Mouse (Mus musculus): ENCODE measurements around the gene Bola2. TPM values are rescaled to one million over a fixed set of nuclear protein-coding genes. Genes with fewer than 3 reads are reported as not detected.

Gene Bola2
- polyA plus RNA-seq, 1 experiment, result 61.6 TPM

GRCm38 (mm10) chr7:126659771-126660170 is 35.4 kb upstream of the Bola2 start:
- Histone ChIP-seq H3K27ac (ENCODE audit: insufficient read depth, low read length) (no peak overlapping the region), H3K27me3 (ENCODE audit: control insufficient read depth, insufficient read depth, low read length) (no peaks in the 10 kb centered on the region), H3K4me3 (replicated peaks; ENCODE audit: insufficient read depth, low read depth, low read length) (no peak overlapping the region), H3K4me1 (ENCODE audit: control insufficient read depth, insufficient read depth, low read length) (no peaks in the 10 kb centered on the region)
- no peak for DNase-seq
- WGBS, result 92% methylated on average over 3 of the region's 3 CpGs
- no peak for TF ChIP-seq CTCF (IDR thresholded peaks at IDR 0.05; ENCODE audit: borderline replicate concordance, insufficient read depth, low read depth, low read length)
- TF ChIP-seq POLR2A (IDR thresholded peaks at IDR 0.05; ENCODE audit: borderline replicate concordance, insufficient read depth, low read length), result no peak

DNA sequence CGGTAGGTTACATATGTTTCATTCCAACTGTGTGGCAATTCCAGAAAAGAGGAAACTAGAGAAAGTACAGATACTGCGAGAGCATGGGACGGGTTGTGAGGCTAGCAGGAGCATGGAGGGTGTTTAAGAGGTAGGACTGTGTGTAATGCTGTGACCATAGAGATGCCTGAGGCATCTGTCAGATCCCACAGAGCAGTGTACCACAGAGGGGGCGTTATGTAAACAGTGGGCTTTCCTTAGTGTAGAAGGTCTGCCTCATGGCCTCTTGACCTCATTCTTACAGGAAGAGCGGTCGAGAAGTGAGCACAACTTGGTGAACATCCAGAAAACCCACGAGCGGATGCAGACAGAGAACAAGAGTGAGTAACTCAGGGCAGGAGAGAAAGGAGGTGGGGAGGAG is 31.6 kb upstream of the Bola2 start:
- WGBS, result 75% methylated on average over 8 of the region's 8 CpGs

DNA sequence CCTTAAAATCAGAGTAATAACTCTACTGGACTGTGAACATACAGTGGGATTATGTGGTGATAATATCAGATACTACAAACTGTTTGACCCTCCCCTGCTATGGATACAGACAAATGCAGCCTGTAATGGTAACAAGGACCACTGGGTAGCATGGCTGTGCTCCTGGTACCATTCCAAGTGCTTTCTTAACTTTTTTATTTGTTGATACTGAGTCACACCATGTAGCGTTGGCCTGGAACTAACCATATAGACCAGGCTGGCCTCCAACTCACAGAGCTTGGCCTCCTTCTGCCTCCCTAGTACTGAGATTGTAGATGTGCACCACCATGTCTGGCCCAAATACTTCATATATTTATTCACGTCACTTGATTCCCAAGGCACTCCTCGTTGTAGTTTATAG is 29.9 kb upstream of the Bola2 start:
- H3K4me1 ChIP-seq (ENCODE audit: control insufficient read depth, insufficient read depth, low read length), result no peaks in the 10 kb centered on the region
- no peaks in the 10 kb centered on the region for H3K27me3 ChIP-seq (ENCODE audit: control insufficient read depth, insufficient read depth, low read length)
- no peak for DNase-seq
- no peak for TF ChIP-seq CTCF (IDR thresholded peaks at IDR 0.05; ENCODE audit: borderline replicate concordance, insufficient read depth, low read depth, low read length)
- H3K4me3 ChIP-seq (replicated peaks; ENCODE audit: insufficient read depth, low read depth, low read length), result no peak overlapping the region
- no peak overlapping the region for H3K27ac ChIP-seq (ENCODE audit: insufficient read depth, low read length)
- 95% methylated on average over 3 of the region's 3 CpGs for WGBS

More for the DNA sequence above, 31.6 kb upstream of the Bola2 start:
- Histone ChIP-seq H3K27ac (ENCODE audit: insufficient read depth, low read length) (no peak overlapping the region), H3K4me3 (replicated peaks; ENCODE audit: insufficient read depth, low read depth, low read length) (no peak overlapping the region), H3K27me3 (ENCODE audit: control insufficient read depth, insufficient read depth, low read length) (no peaks in the 10 kb centered on the region), H3K4me1 (ENCODE audit: control insufficient read depth, insufficient read depth, low read length) (no peaks in the 10 kb centered on the region)
- no peak for DNase-seq
- TF ChIP-seq CTCF (IDR thresholded peaks at IDR 0.05; ENCODE audit: borderline replicate concordance, insufficient read depth, low read depth, low read length) (no peak), POLR2A (IDR thresholded peaks at IDR 0.05; ENCODE audit: borderline replicate concordance, insufficient read depth, low read length) (no peak)

GRCm38 (mm10) chr7:126667495-126668090 is 27.6 kb upstream of the Bola2 start:
- no peaks in the 10 kb centered on the region for H3K4me1 ChIP-seq (ENCODE audit: control insufficient read depth, insufficient read depth, low read length)
- TF ChIP-seq POLR2A (IDR thresholded peaks at IDR 0.05; ENCODE audit: borderline replicate concordance, insufficient read depth, low read length) (no peak), CTCF (IDR thresholded peaks at IDR 0.05; ENCODE audit: borderline replicate concordance, insufficient read depth, low read depth, low read length) (no peak)
- WGBS, result 89% methylated on average over 9 of the region's 9 CpGs

DNA sequence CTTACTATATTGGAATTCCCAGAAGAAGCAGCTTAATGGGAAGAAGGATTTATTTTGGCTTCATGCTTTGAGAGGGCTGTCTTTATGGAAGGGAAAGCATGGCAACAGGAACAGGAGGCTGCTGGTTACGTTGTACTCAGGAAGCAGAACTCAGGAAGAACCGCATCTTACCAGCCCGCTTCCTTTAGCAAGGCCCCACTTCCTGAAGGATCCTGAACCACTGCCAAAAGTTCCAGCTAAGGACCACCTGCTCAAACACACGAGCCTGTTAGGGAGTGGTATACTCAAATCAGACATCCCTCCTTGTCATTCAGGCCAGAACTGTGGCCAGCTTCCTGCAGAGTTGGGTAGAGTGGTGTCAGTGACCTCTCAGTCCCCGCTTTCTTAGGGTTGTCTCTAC is 26.7 kb upstream of the Bola2 start:
- H3K4me3 ChIP-seq (replicated peaks; ENCODE audit: insufficient read depth, low read depth, low read length), result no peak overlapping the region
- DNase-seq, result no peak
- H3K27ac ChIP-seq (ENCODE audit: insufficient read depth, low read length), result no peak overlapping the region
- no peaks in the 10 kb centered on the region for H3K27me3 ChIP-seq (ENCODE audit: control insufficient read depth, insufficient read depth, low read length)
- TF ChIP-seq POLR2A (IDR thresholded peaks at IDR 0.05; ENCODE audit: borderline replicate concordance, insufficient read depth, low read length), result no peak
- no peak for TF ChIP-seq CTCF (IDR thresholded peaks at IDR 0.05; ENCODE audit: borderline replicate concordance, insufficient read depth, low read depth, low read length)
- 52% methylated on average over 5 of the region's 5 CpGs for WGBS
- no peaks in the 10 kb centered on the region for H3K4me1 ChIP-seq (ENCODE audit: control insufficient read depth, insufficient read depth, low read length)

More at GRCm38 (mm10) chr7:126667495-126668090, 27.6 kb upstream of the Bola2 start:
- no peak for DNase-seq
- no peak overlapping the region for H3K27ac ChIP-seq (ENCODE audit: insufficient read depth, low read length)
- no peaks in the 10 kb centered on the region for H3K27me3 ChIP-seq (ENCODE audit: control insufficient read depth, insufficient read depth, low read length)
- no peak overlapping the region for H3K4me3 ChIP-seq (replicated peaks; ENCODE audit: insufficient read depth, low read depth, low read length)

- H3K4me3 ChIP-seq (replicated peaks; ENCODE audit: insufficient read depth, low read depth, low read length), result no peak overlapping the region
- no peaks in the 10 kb centered on the region for H3K27me3 ChIP-seq (ENCODE audit: control insufficient read depth, insufficient read depth, low read length)
- WGBS, result 91% methylated on average over 3 of the region's 3 CpGs
- no peak overlapping the region for H3K27ac ChIP-seq (ENCODE audit: insufficient read depth, low read length)
- no peak for TF ChIP-seq POLR2A (IDR thresholded peaks at IDR 0.05; ENCODE audit: borderline replicate concordance, insufficient read depth, low read length)
- no peak for TF ChIP-seq CTCF (IDR thresholded peaks at IDR 0.05; ENCODE audit: borderline replicate concordance, insufficient read depth, low read depth, low read length)
- no peak for DNase-seq
- no peaks in the 10 kb centered on the region for H3K4me1 ChIP-seq (ENCODE audit: control insufficient read depth, insufficient read depth, low read length)
These were observed 25.0 kb upstream of the Bola2 start for GRCm38 (mm10) chr7:126670152-126670551.

DNA sequence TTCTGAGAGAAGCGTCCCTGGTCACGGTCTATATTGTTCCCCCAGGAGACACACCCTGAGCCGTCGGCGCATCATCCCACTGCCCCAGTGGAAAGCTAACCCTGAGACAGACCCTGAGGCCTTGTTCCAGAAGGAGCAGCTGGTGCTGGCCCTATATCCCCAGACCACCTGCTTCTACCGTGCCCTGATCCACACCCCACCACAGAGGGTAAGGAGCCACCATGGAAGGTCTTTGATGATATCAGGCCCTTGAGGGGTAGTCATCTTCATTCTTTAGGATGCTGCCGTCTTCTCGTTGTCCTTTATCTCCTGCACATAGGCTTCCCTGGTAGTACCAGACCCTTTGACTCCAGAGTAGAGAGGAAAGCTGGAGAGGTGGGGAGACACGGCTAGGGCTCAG is 23.1 kb upstream of the Bola2 start:
- H3K27ac ChIP-seq (ENCODE audit: insufficient read depth, low read length), result no peak overlapping the region
- H3K4me3 ChIP-seq (replicated peaks; ENCODE audit: insufficient read depth, low read depth, low read length), result no peak overlapping the region
- H3K4me1 ChIP-seq (ENCODE audit: control insufficient read depth, insufficient read depth, low read length), result no peaks in the 10 kb centered on the region
- no peak for DNase-seq
- TF ChIP-seq CTCF (IDR thresholded peaks at IDR 0.05; ENCODE audit: borderline replicate concordance, insufficient read depth, low read depth, low read length), result no peak
- TF ChIP-seq POLR2A (IDR thresholded peaks at IDR 0.05; ENCODE audit: borderline replicate concordance, insufficient read depth, low read length), result no peak
- no peaks in the 10 kb centered on the region for H3K27me3 ChIP-seq (ENCODE audit: control insufficient read depth, insufficient read depth, low read length)
- WGBS, result 83% methylated on average over 9 of the region's 9 CpGs

- WGBS, result 98% methylated on average over 8 of the region's 8 CpGs
- no peak for TF ChIP-seq POLR2A (IDR thresholded peaks at IDR 0.05; ENCODE audit: borderline replicate concordance, insufficient read depth, low read length)
- no peak for TF ChIP-seq CTCF (IDR thresholded peaks at IDR 0.05; ENCODE audit: borderline replicate concordance, insufficient read depth, low read depth, low read length)
- no peaks in the 10 kb centered on the region for H3K27me3 ChIP-seq (ENCODE audit: control insufficient read depth, insufficient read depth, low read length)
These were observed 20.1 kb upstream of the Bola2 start for GRCm38 (mm10) chr7:126675104-126675503.

More at GRCm38 (mm10) chr7:126675104-126675503, 20.1 kb upstream of the Bola2 start:
- DNase-seq, result no peak
- no peaks in the 10 kb centered on the region for H3K4me1 ChIP-seq (ENCODE audit: control insufficient read depth, insufficient read depth, low read length)
- H3K4me3 ChIP-seq (replicated peaks; ENCODE audit: insufficient read depth, low read depth, low read length), result no peak overlapping the region
- H3K27ac ChIP-seq (ENCODE audit: insufficient read depth, low read length), result no peak overlapping the region

Measured in cerebellum, adult 2 months (tissue).